Mouse (Mus musculus): ENCODE measurements around the gene Pml. TPM values are rescaled to one million over a fixed set of nuclear protein-coding genes. Genes with fewer than 3 reads are reported as not detected.

The Pml gene
- polyA plus RNA-seq, 1 experiment from 2014 or later, result 8.5 TPM

GRCm38 (mm10) chr9:58241780-58242485 lies 7.7 kb downstream of the Pml start:
- peaks cover 44% of the 10 kb centered on the region for H3K36me3 ChIP-seq (replicated peaks; ENCODE audit: insufficient read depth, low read length)
- H3K27me3 ChIP-seq (ENCODE audit: insufficient read depth, low read length), result no peaks in the 10 kb centered on the region
- peak overlapping the region; percentile 17; the same call in 1 of the 2 replicates for H3K27ac ChIP-seq (ENCODE audit: low read depth)
- H3K9ac ChIP-seq (replicated peaks), result 0 out of 2 replicates have a peak overlapping the region, but pooled peaks have one; percentile 17
- H3K4me2 ChIP-seq (ENCODE audit: low read depth, low read length), result peak overlapping the region; percentile 44
- H3K4me3 ChIP-seq (ENCODE audit: low read depth, low read length), result no peak overlapping the region
- 48% methylated on average over 9 of the region's 9 CpGs for WGBS (ENCODE audit: insufficient replicate concordance)
- ATAC-seq (peak; percentile 50), DNase-seq (peak; percentile 53)
- no peaks in the 10 kb centered on the region for H3K9me3 ChIP-seq (ENCODE audit: low read length)
- TF ChIP-seq CTCF (IDR thresholded peaks at IDR 0.05; ENCODE audit: low read depth), result no peak
- no peak for TF ChIP-seq EP300 (IDR thresholded peaks at IDR 0.05; ENCODE audit: low read depth)
- H3K4me1 ChIP-seq (ENCODE audit: insufficient read depth), result peaks cover 38% of the 10 kb centered on the region

- ATAC-seq (no peak), DNase-seq (no peak)
- no peak overlapping the region for H3K4me3 ChIP-seq (ENCODE audit: low read depth, low read length)
- peaks cover 10% of the 10 kb centered on the region for H3K4me1 ChIP-seq (ENCODE audit: insufficient read depth)
- no peak overlapping the region for H3K4me2 ChIP-seq (ENCODE audit: low read depth, low read length)
- no peaks in the 10 kb centered on the region for H3K9me3 ChIP-seq (ENCODE audit: low read length)
- TF ChIP-seq EP300 (IDR thresholded peaks at IDR 0.05; ENCODE audit: low read depth), result no peak
- no peak for TF ChIP-seq CTCF (IDR thresholded peaks at IDR 0.05; ENCODE audit: low read depth)
- WGBS (ENCODE audit: insufficient replicate concordance), result 95% methylated on average over 28 of the region's 28 CpGs
- H3K9ac ChIP-seq (replicated peaks), result no peak overlapping the region
- peaks cover 62% of the 10 kb centered on the region for H3K36me3 ChIP-seq (replicated peaks; ENCODE audit: insufficient read depth, low read length)
- H3K27ac ChIP-seq (ENCODE audit: low read depth), result no peak overlapping the region
- no peaks in the 10 kb centered on the region for H3K27me3 ChIP-seq (ENCODE audit: insufficient read depth, low read length)
Measured at GRCm38 (mm10) chr9:58234502-58235015, 15.0 kb downstream of the Pml start.

- Histone ChIP-seq H3K4me2 (ENCODE audit: low read depth, low read length) (0 out of 2 replicates have a peak overlapping the region, but pooled peaks have one; percentile 26), H3K4me1 (ENCODE audit: insufficient read depth) (peaks cover 10% of the 10 kb centered on the region), H3K4me3 (ENCODE audit: low read depth, low read length) (no peak overlapping the region), H3K27ac (ENCODE audit: low read depth) (peak overlapping the region; percentile 80), H3K9me3 (ENCODE audit: low read length) (no peaks in the 10 kb centered on the region), H3K9ac (replicated peaks) (no peak overlapping the region), H3K36me3 (replicated peaks; ENCODE audit: insufficient read depth, low read length) (peaks cover 80% of the 10 kb centered on the region), H3K27me3 (ENCODE audit: insufficient read depth, low read length) (no peaks in the 10 kb centered on the region)
- no peak for TF ChIP-seq EP300 (IDR thresholded peaks at IDR 0.05; ENCODE audit: low read depth)
- TF ChIP-seq CTCF (IDR thresholded peaks at IDR 0.05; ENCODE audit: low read depth), result no peak
- ATAC-seq (peak; percentile 66; the same call in 1 of the 2 replicates), DNase-seq (no peak)
- 42% methylated on average over 5 of the region's 5 CpGs for WGBS (ENCODE audit: insufficient replicate concordance)
Measured at GRCm38 (mm10) chr9:58232374-58232773, 17.2 kb downstream of the Pml start.

GRCm38 (mm10) chr9:58231746-58232145 lies 17.8 kb downstream of the Pml start:
- DNase-seq, result no peak
- TF ChIP-seq EP300 (IDR thresholded peaks at IDR 0.05; ENCODE audit: low read depth) (no peak), CTCF (IDR thresholded peaks at IDR 0.05; ENCODE audit: low read depth) (no peak)
- WGBS (ENCODE audit: insufficient replicate concordance), result 50% methylated on average over 6 of the region's 6 CpGs
- Histone ChIP-seq H3K9ac (replicated peaks) (no peak overlapping the region), H3K27me3 (ENCODE audit: insufficient read depth, low read length) (no peaks in the 10 kb centered on the region), H3K36me3 (replicated peaks; ENCODE audit: insufficient read depth, low read length) (peaks cover 80% of the 10 kb centered on the region), H3K9me3 (ENCODE audit: low read length) (no peaks in the 10 kb centered on the region), H3K4me3 (ENCODE audit: low read depth, low read length) (no peak overlapping the region), H3K4me2 (ENCODE audit: low read depth, low read length) (no peak overlapping the region), H3K27ac (ENCODE audit: low read depth) (peak overlapping the region; percentile 80), H3K4me1 (ENCODE audit: insufficient read depth) (peaks cover 10% of the 10 kb centered on the region)
- ATAC-seq, result 0 out of 2 replicates have a peak, but pooled peaks have one; percentile 33

GRCm38 (mm10) chr9:58228777-58229466 lies 20.7 kb downstream of the Pml start:
- H3K27me3 ChIP-seq (ENCODE audit: insufficient read depth, low read length), result no peaks in the 10 kb centered on the region
- peaks cover 13% of the 10 kb centered on the region for H3K4me1 ChIP-seq (ENCODE audit: insufficient read depth)
- no peak for DNase-seq
- TF ChIP-seq CTCF (IDR thresholded peaks at IDR 0.05; ENCODE audit: low read depth) (no peak), EP300 (IDR thresholded peaks at IDR 0.05; ENCODE audit: low read depth) (no peak)
- no peak overlapping the region for H3K4me2 ChIP-seq (ENCODE audit: low read depth, low read length)
- 92% methylated on average over 9 of the region's 9 CpGs for whole genome bisulfite sequencing (ENCODE audit: insufficient replicate concordance)
- H3K36me3 ChIP-seq (replicated peaks; ENCODE audit: insufficient read depth, low read length), result peaks cover 96% of the 10 kb centered on the region
- no peak for ATAC-seq
- H3K27ac ChIP-seq (ENCODE audit: low read depth), result no peak overlapping the region
- no peaks in the 10 kb centered on the region for H3K9me3 ChIP-seq (ENCODE audit: low read length)
- H3K4me3 ChIP-seq (ENCODE audit: low read depth, low read length), result no peak overlapping the region
- no peak overlapping the region for H3K9ac ChIP-seq (replicated peaks)
